Mouse (Mus musculus): ENCODE measurements around the gene Ric8a. TPM values are rescaled to one million over a fixed set of nuclear protein-coding genes. Genes with fewer than 3 reads are reported as not detected.

The Ric8a gene
- polyA plus RNA-seq, 1 experiment from 2014 or later = 65.7 TPM

- Histone ChIP-seq H3K36me3 (ENCODE audit: control insufficient read depth, insufficient read depth, low read length) (peaks cover 24% of the 10 kb centered on the region), H3K9ac (replicated peaks; ENCODE audit: low read depth, low read length) (no peak overlapping the region), H3K27me3 (ENCODE audit: control insufficient read depth, insufficient read depth, low read length) (no peaks in the 10 kb centered on the region), H3K4me3 (ENCODE audit: low read depth, low read length) (no peak overlapping the region), H3K9me3 (ENCODE audit: control insufficient read depth, low read depth, low read length) (no peaks in the 10 kb centered on the region), H3K4me2 (replicated peaks; ENCODE audit: low read depth, low read length) (no peak overlapping the region), H3K27ac (ENCODE audit: low read length) (no peak overlapping the region), H3K4me1 (ENCODE audit: control insufficient read depth, insufficient read depth, low read length) (peaks cover 5% of the 10 kb centered on the region; the same call in 1 of the 2 replicates)
- WGBS = 95% methylated on average over 4 of the region's 4 CpGs
- ATAC-seq (ENCODE audit: insufficient number of reproducible peaks, insufficient read depth, low FRiP score, low read depth) = no peak
Measured at GRCm38 (mm10) chr7:140851916-140852315, 4.8 kb upstream of the Ric8a start.

- H3K4me2 ChIP-seq (replicated peaks; ENCODE audit: low read depth, low read length) = no peak overlapping the region
- peaks cover 12% of the 10 kb centered on the region; the same call in 1 of the 2 replicates for H3K4me1 ChIP-seq (ENCODE audit: control insufficient read depth, insufficient read depth, low read length)
- no peak overlapping the region for H3K4me3 ChIP-seq (ENCODE audit: low read depth, low read length)
- no peaks in the 10 kb centered on the region for H3K27me3 ChIP-seq (ENCODE audit: control insufficient read depth, insufficient read depth, low read length)
- ATAC-seq (ENCODE audit: insufficient number of reproducible peaks, insufficient read depth, low FRiP score, low read depth) = no peak
- H3K36me3 ChIP-seq (ENCODE audit: control insufficient read depth, insufficient read depth, low read length) = peaks cover 25% of the 10 kb centered on the region
- 80% methylated on average over 9 of the region's 9 CpGs for WGBS
- H3K9me3 ChIP-seq (ENCODE audit: control insufficient read depth, low read depth, low read length) = no peaks in the 10 kb centered on the region
- H3K9ac ChIP-seq (replicated peaks; ENCODE audit: low read depth, low read length) = no peak overlapping the region
- no peak overlapping the region for H3K27ac ChIP-seq (ENCODE audit: low read length)
Measured at GRCm38 (mm10) chr7:140853386-140853785, 3.4 kb upstream of the Ric8a start.

- Histone ChIP-seq H3K36me3 (ENCODE audit: control insufficient read depth, insufficient read depth, low read length) (peaks cover 36% of the 10 kb centered on the region), H3K4me3 (ENCODE audit: low read depth, low read length) (no peak overlapping the region), H3K4me1 (ENCODE audit: control insufficient read depth, insufficient read depth, low read length) (peaks cover 13% of the 10 kb centered on the region), H3K27ac (ENCODE audit: low read length) (no peak overlapping the region), H3K27me3 (ENCODE audit: control insufficient read depth, insufficient read depth, low read length) (no peaks in the 10 kb centered on the region), H3K9me3 (ENCODE audit: control insufficient read depth, low read depth, low read length) (no peaks in the 10 kb centered on the region), H3K9ac (replicated peaks; ENCODE audit: low read depth, low read length) (no peak overlapping the region), H3K4me2 (replicated peaks; ENCODE audit: low read depth, low read length) (no peak overlapping the region)
- no peak for ATAC-seq (ENCODE audit: insufficient number of reproducible peaks, insufficient read depth, low FRiP score, low read depth)
- WGBS = 91% methylated on average over 18 of the region's 18 CpGs
Measured at GRCm38 (mm10) chr7:140854483-140854882, 2.3 kb upstream of the Ric8a start.

GRCm38 (mm10) chr7:140855181-140855580 lies 1.6 kb upstream of the Ric8a start:
- Histone ChIP-seq H3K36me3 (ENCODE audit: control insufficient read depth, insufficient read depth, low read length) (peaks cover 40% of the 10 kb centered on the region), H3K9me3 (ENCODE audit: control insufficient read depth, low read depth, low read length) (no peaks in the 10 kb centered on the region), H3K27ac (ENCODE audit: low read length) (no peak overlapping the region), H3K27me3 (ENCODE audit: control insufficient read depth, insufficient read depth, low read length) (no peaks in the 10 kb centered on the region), H3K4me1 (ENCODE audit: control insufficient read depth, insufficient read depth, low read length) (peaks cover 13% of the 10 kb centered on the region), H3K4me2 (replicated peaks; ENCODE audit: low read depth, low read length) (peak overlapping the region; percentile 99), H3K9ac (replicated peaks; ENCODE audit: low read depth, low read length) (peak overlapping the region; percentile 88), H3K4me3 (ENCODE audit: low read depth, low read length) (peak overlapping the region; percentile 87)
- 72% methylated on average over 9 of the region's 9 CpGs for WGBS
- no peak for ATAC-seq (ENCODE audit: insufficient number of reproducible peaks, insufficient read depth, low FRiP score, low read depth)

GRCm38 (mm10) chr7:140855860-140856784 lies 635 bp upstream of the Ric8a start, which contains the start of gene Gm45785:
TSS of gene Gm45785 (minus strand) at chr7:140856331.
- peak within 1 kb of the TSS; percentile 99 for H3K4me2 ChIP-seq (replicated peaks; ENCODE audit: low read depth, low read length)
- H3K27ac ChIP-seq (ENCODE audit: low read length) = peak within 1 kb of the TSS; percentile 94
- WGBS = 1% methylated on average over 51 of the region's 51 CpGs
- H3K4me1 ChIP-seq (ENCODE audit: control insufficient read depth, insufficient read depth, low read length) = peaks cover 13% of the 10 kb centered on the region
- no peaks in the 10 kb centered on the region for H3K27me3 ChIP-seq (ENCODE audit: control insufficient read depth, insufficient read depth, low read length)
- H3K9ac ChIP-seq (replicated peaks; ENCODE audit: low read depth, low read length) = peak within 1 kb of the TSS; percentile 88
- H3K9me3 ChIP-seq (ENCODE audit: control insufficient read depth, low read depth, low read length) = no peaks in the 10 kb centered on the region
- peaks cover 48% of the 10 kb centered on the region for H3K36me3 ChIP-seq (ENCODE audit: control insufficient read depth, insufficient read depth, low read length)
- peak within 1 kb of the TSS; percentile 87 for H3K4me3 ChIP-seq (ENCODE audit: low read depth, low read length)
- ATAC-seq (ENCODE audit: insufficient number of reproducible peaks, insufficient read depth, low FRiP score, low read depth) = peak; percentile 87

- ATAC-seq (ENCODE audit: insufficient number of reproducible peaks, insufficient read depth, low FRiP score, low read depth) = peak; percentile 30
- H3K4me1 ChIP-seq (ENCODE audit: control insufficient read depth, insufficient read depth, low read length) = peaks cover 13% of the 10 kb centered on the region
- 36% methylated on average over 40 of the region's 40 CpGs for WGBS
- no peaks in the 10 kb centered on the region for H3K27me3 ChIP-seq (ENCODE audit: control insufficient read depth, insufficient read depth, low read length)
- H3K9me3 ChIP-seq (ENCODE audit: control insufficient read depth, low read depth, low read length) = no peaks in the 10 kb centered on the region
- peak within 1 kb of the TSS; percentile 94 for H3K27ac ChIP-seq (ENCODE audit: low read length)
- peak within 1 kb of the TSS; percentile 88 for H3K9ac ChIP-seq (replicated peaks; ENCODE audit: low read depth, low read length)
- peak within 1 kb of the TSS; percentile 99 for H3K4me2 ChIP-seq (replicated peaks; ENCODE audit: low read depth, low read length)
- peak within 1 kb of the TSS; percentile 87 for H3K4me3 ChIP-seq (ENCODE audit: low read depth, low read length)
- peaks cover 56% of the 10 kb centered on the region for H3K36me3 ChIP-seq (ENCODE audit: control insufficient read depth, insufficient read depth, low read length)
Measured at GRCm38 (mm10) chr7:140857550-140858505, 1.1 kb downstream of the Ric8a start, which contains the start of gene Bet1l. TSS of gene Bet1l (minus strand) at chr7:140857577.

GRCm38 (mm10) chr7:140858746-140859145 lies 2.0 kb downstream of the Ric8a start:
- Histone ChIP-seq H3K9ac (replicated peaks; ENCODE audit: low read depth, low read length) (0 out of 2 replicates have a peak overlapping the region, but pooled peaks have one; percentile 88), H3K36me3 (ENCODE audit: control insufficient read depth, insufficient read depth, low read length) (peaks cover 58% of the 10 kb centered on the region), H3K27me3 (ENCODE audit: control insufficient read depth, insufficient read depth, low read length) (no peaks in the 10 kb centered on the region), H3K4me3 (ENCODE audit: low read depth, low read length) (no peak overlapping the region; the same call in 1 of the 2 replicates), H3K9me3 (ENCODE audit: control insufficient read depth, low read depth, low read length) (no peaks in the 10 kb centered on the region), H3K27ac (ENCODE audit: low read length) (no peak overlapping the region), H3K4me1 (ENCODE audit: control insufficient read depth, insufficient read depth, low read length) (peaks cover 13% of the 10 kb centered on the region), H3K4me2 (replicated peaks; ENCODE audit: low read depth, low read length) (peak overlapping the region; percentile 99; the same call in 1 of the 2 replicates)
- ATAC-seq (ENCODE audit: insufficient number of reproducible peaks, insufficient read depth, low FRiP score, low read depth) = no peak
- WGBS = 94% methylated on average over 8 of the region's 8 CpGs

- H3K4me3 ChIP-seq (ENCODE audit: low read depth, low read length) = no peak overlapping the region
- no peak for ATAC-seq (ENCODE audit: insufficient number of reproducible peaks, insufficient read depth, low FRiP score, low read depth)
- 74% methylated on average over 6 of the region's 6 CpGs for WGBS
Measured at GRCm38 (mm10) chr7:140859997-140860396, 3.2 kb downstream of the Ric8a start.

More at GRCm38 (mm10) chr7:140859997-140860396, 3.2 kb downstream of the Ric8a start:
- H3K4me1 ChIP-seq (ENCODE audit: control insufficient read depth, insufficient read depth, low read length) = peaks cover 12% of the 10 kb centered on the region
- no peak overlapping the region for H3K9ac ChIP-seq (replicated peaks; ENCODE audit: low read depth, low read length)
- no peak overlapping the region for H3K27ac ChIP-seq (ENCODE audit: low read length)
- no peak overlapping the region for H3K4me2 ChIP-seq (replicated peaks; ENCODE audit: low read depth, low read length)
- no peaks in the 10 kb centered on the region for H3K9me3 ChIP-seq (ENCODE audit: control insufficient read depth, low read depth, low read length)
- H3K27me3 ChIP-seq (ENCODE audit: control insufficient read depth, insufficient read depth, low read length) = no peaks in the 10 kb centered on the region
- peaks cover 53% of the 10 kb centered on the region for H3K36me3 ChIP-seq (ENCODE audit: control insufficient read depth, insufficient read depth, low read length)

All from stomach, embryonic 14.5 days (tissue).